Mouse (Mus musculus) liver, postnatal 0 days (tissue): ENCODE results near the gene Ptprj. TPM values are rescaled to one million over a fixed set of nuclear protein-coding genes. Genes with fewer than 3 reads are reported as not detected.

Experiments
- ATAC-seq: fragments of 200-750 bp; cut with Nextera tagmentation; 2 replicates; pipeline ENCODE4 v1.8.0; 2017; ENCODE audit warnings: mild to moderate bottlenecking, moderate library complexity
- DNase-seq: peaks from one replicate; pipeline ENCODE4 v3.0.0-alpha.2; 2016
- H3K27ac ChIP-seq: fragments of 300-500 bp; sonication (generic); 2 replicates; pipeline ENCODE4 v1.5.1; 2014; ENCODE audit warnings: antibody characterized with exemption, moderate library complexity, mild to moderate bottlenecking, low read depth
- H3K27me3 ChIP-seq: fragments of 300-500 bp; sonication (generic); 2 replicates; pipeline ENCODE4 v1.6.1; 2014; ENCODE audit warnings: low read length, control low read depth, mixed read lengths; ENCODE audit not compliant: insufficient read depth
- H3K36me3 ChIP-seq: fragments of 300-500 bp; sonication (generic); replicated peaks from 2 replicates; pipeline ENCODE4 v1.6.1; 2014; ENCODE audit warnings: mild to moderate bottlenecking, control low read depth, low read length, moderate library complexity, mixed read lengths; ENCODE audit not compliant: insufficient read depth
- H3K4me1 ChIP-seq: fragments of 300-500 bp; sonication (generic); 2 replicates; pipeline ENCODE4 v1.6.1; 2014; ENCODE audit warnings: antibody characterized with exemption, mild to moderate bottlenecking, control low read depth; ENCODE audit not compliant: insufficient read depth
- H3K4me2 ChIP-seq: fragments of 300-500 bp; sonication (generic); 2 replicates; pipeline ENCODE4 v1.6.1; 2014; ENCODE audit warnings: low read depth, mild to moderate bottlenecking, low read length, moderate library complexity, mixed read lengths
- H3K4me3 ChIP-seq: fragments of 300-500 bp; sonication (generic); 2 replicates; pipeline ENCODE4 v1.5.1; 2014; ENCODE audit warnings: low read depth, low read length
- H3K9ac ChIP-seq: fragments of 300-500 bp; sonication (generic); replicated peaks from 2 replicates; pipeline ENCODE4 v1.6.1; 2014; ENCODE audit warnings: mild to moderate bottlenecking, moderate library complexity
- H3K9me3 ChIP-seq: fragments of 300-500 bp; sonication (generic); 2 replicates; pipeline ENCODE4 v1.6.1; 2016; ENCODE audit warnings: mild to moderate bottlenecking, control low read depth, low read length, mixed read lengths
- CTCF ChIP-seq: sonication (generic); IDR thresholded peaks from 2 replicates; pipeline ENCODE4 v1.5.1; 2016; ENCODE audit warnings: antibody characterized with exemption, low read depth
- EP300 ChIP-seq: IDR thresholded peaks from 2 replicates; pipeline ENCODE4 v1.6.1; 2016; ENCODE audit warnings: antibody characterized with exemption, low read depth, mild to moderate bottlenecking
- WGBS: fragments of 180-500 bp; shearing (Covaris S2); extraction: QIAGEN DNeasy Blood & Tissue Kit; methylation state at CpG from one replicate; pipeline ENCODE4 v1.1.7; 2014; ENCODE audit not compliant: insufficient replicate concordance; 5-methylcytosine and 5-hydroxymethylcytosine counted together
- polyA plus RNA-seq: library from polyadenylated mRNA; unstranded; fragments of >200 nt; fragmentation: Nextera tagmentation; extraction: Ambion mirVana; gene quantifications from 2 replicates; pipeline ENCODE4 v1.2.1, GENCODE M21; 2015

Gene Ptprj
- polyA plus RNA-seq, 1 experiment from 2014 or later = 2.8 TPM

GRCm38 (mm10) chr2:90489839-90490238 lies 90.6 kb downstream of the Ptprj start:
- Histone ChIP-seq H3K27me3 (no peaks in the 10 kb centered on the region), H3K4me1 (peaks cover 51% of the 10 kb centered on the region), H3K36me3 (no peaks in the 10 kb centered on the region), H3K4me2 (0 out of 2 replicates have a peak overlapping the region, but pooled peaks have one; percentile 23), H3K27ac (peak overlapping the region; percentile 4; the same call in 1 of the 2 replicates), H3K4me3 (no peak overlapping the region), H3K9ac (no peak overlapping the region), H3K9me3 (no peaks in the 10 kb centered on the region)
- ATAC-seq (no peak), DNase-seq (no peak)
- WGBS = 70% methylated on average over 4 of the region's 4 CpGs
- no peak for TF ChIP-seq CTCF
- no peak for TF ChIP-seq EP300

- no peak overlapping the region for H3K4me3 ChIP-seq
- 71% methylated on average over 8 of the region's 8 CpGs for WGBS
- peak overlapping the region; percentile 40; the same call in 1 of the 2 replicates for H3K4me2 ChIP-seq
- H3K4me1 ChIP-seq = peaks cover 46% of the 10 kb centered on the region
- no peak for DNase-seq
- no peaks in the 10 kb centered on the region for H3K9me3 ChIP-seq
- TF ChIP-seq CTCF = no peak
- no peak for TF ChIP-seq EP300
- no peaks in the 10 kb centered on the region for H3K36me3 ChIP-seq
- peak overlapping the region; percentile 69 for H3K27ac ChIP-seq
- peak; percentile 44 for ATAC-seq
- no peaks in the 10 kb centered on the region for H3K27me3 ChIP-seq
- H3K9ac ChIP-seq = no peak overlapping the region
These were observed 91.5 kb downstream of the Ptprj start for GRCm38 (mm10) chr2:90488690-90489590.

DNA sequence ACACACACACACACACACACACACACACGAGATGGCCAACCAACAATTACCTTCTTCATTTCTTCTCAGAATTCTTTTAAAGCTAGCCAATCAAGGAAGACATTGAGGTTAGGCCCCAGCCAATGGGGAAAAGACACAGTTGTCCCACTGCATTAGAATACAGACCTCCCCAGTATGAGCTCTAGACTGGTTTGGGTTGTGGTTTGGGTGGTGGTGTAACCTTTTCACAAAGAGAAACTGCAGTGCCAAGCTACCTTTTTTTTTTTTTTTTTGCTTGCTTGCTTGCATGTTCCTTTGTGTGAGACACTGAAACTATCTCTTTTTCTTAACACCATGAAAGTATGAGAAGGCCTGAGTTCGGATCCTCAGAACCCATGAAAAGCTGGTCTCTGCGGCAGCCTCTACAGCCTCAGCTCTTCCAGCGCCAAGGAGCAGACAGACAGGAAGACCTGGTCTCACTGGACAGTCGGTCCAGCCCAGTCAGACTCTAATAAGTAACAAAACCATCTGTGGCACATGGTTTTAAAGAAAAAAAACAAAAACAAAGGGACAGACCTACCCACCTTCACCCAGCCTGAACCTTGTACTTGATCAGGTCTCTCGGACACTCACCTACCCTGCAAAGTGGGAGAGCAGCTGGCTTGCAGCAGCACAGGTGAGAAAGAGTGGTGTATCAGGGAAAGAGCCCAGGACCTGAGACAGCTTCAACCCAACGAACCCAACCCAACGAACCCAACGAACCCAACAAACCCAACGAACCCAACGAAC lies 92.8 kb downstream of the Ptprj start:
- no peak overlapping the region for H3K9ac ChIP-seq
- ATAC-seq = no peak
- H3K4me1 ChIP-seq = peaks cover 45% of the 10 kb centered on the region
- H3K27ac ChIP-seq = peak overlapping the region; percentile 69
- H3K9me3 ChIP-seq = no peaks in the 10 kb centered on the region
- no peaks in the 10 kb centered on the region for H3K27me3 ChIP-seq
- no peak overlapping the region for H3K4me3 ChIP-seq
- H3K36me3 ChIP-seq = no peaks in the 10 kb centered on the region
- 84% methylated on average over 11 of the region's 11 CpGs for WGBS
- no peak overlapping the region for H3K4me2 ChIP-seq
- no peak for DNase-seq
- TF ChIP-seq CTCF (no peak), EP300 (no peak)

DNA sequence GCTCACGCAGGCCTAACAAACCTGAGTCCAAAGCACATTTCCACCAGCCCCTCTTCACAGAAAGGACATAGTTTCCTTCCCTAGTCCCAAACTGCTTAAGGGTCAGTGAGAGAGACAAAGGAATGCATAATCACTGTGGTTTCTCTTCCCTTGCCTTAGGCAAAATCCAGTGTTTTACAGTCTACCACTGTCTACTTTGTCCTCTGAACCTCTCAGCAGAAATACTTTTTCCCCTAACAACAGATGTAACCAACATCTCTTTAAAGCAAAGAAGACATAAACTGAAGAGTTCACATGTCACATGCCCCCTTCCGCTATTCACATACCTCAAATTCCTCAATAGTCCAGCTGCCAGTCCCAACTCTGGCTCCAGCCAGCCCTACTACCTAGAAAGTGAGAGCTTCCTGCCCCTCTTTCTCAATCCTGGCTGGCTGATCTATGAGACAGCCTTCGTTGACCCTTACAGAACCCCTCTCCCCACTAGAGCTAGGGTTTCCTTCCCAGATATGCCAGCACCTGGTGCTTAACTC lies 94.2 kb downstream of the Ptprj start:
- WGBS = 67% methylated on average over 3 of the region's 3 CpGs
- no peaks in the 10 kb centered on the region for H3K36me3 ChIP-seq
- no peak overlapping the region for H3K4me3 ChIP-seq
- no peaks in the 10 kb centered on the region for H3K9me3 ChIP-seq
- ATAC-seq = no peak
- DNase-seq = no peak
- no peaks in the 10 kb centered on the region for H3K27me3 ChIP-seq
- H3K4me2 ChIP-seq = no peak overlapping the region
- no peak overlapping the region for H3K9ac ChIP-seq
- H3K27ac ChIP-seq = no peak overlapping the region
- no peak for TF ChIP-seq CTCF
- TF ChIP-seq EP300 = no peak
- peaks cover 45% of the 10 kb centered on the region for H3K4me1 ChIP-seq

DNA sequence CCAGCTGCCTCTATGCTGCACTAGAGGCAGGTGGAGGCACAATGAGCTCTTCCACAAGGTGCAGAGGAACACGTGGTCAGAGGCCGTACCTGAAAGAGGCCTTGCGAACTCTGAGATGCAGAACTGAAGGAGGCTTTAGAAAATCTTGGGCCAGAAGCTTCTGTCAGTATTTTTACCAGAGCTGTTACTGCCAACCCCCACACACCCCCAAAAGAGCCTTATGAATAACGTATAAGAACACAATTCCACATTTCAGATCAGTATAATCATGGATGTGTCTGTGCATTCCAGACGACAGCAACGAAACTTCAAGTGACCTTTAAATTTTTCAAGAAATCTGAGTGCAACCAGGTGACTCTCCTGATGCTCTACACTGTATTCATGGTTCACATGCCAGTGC lies 98.9 kb downstream of the Ptprj start:
- Histone ChIP-seq H3K9me3 (no peaks in the 10 kb centered on the region), H3K4me3 (no peak overlapping the region), H3K36me3 (no peaks in the 10 kb centered on the region), H3K4me2 (no peak overlapping the region), H3K27ac (no peak overlapping the region), H3K27me3 (no peaks in the 10 kb centered on the region), H3K9ac (no peak overlapping the region), H3K4me1 (peaks cover 16% of the 10 kb centered on the region)
- no peak for TF ChIP-seq EP300
- no peak for TF ChIP-seq CTCF
- ATAC-seq = no peak
- DNase-seq = no peak
- 84% methylated on average over 6 of the region's 6 CpGs for WGBS

- no peak for DNase-seq
- 79% methylated on average over 13 of the region's 13 CpGs for WGBS
- TF ChIP-seq CTCF = no peak
- no peak for TF ChIP-seq EP300
- H3K4me2 ChIP-seq = no peak overlapping the region
- H3K36me3 ChIP-seq = no peaks in the 10 kb centered on the region
- H3K27me3 ChIP-seq = no peaks in the 10 kb centered on the region
- H3K9me3 ChIP-seq = no peaks in the 10 kb centered on the region
- no peak overlapping the region for H3K27ac ChIP-seq
- H3K9ac ChIP-seq = no peak overlapping the region
- H3K4me3 ChIP-seq = no peak overlapping the region
- ATAC-seq = no peak
- peaks cover 15% of the 10 kb centered on the region for H3K4me1 ChIP-seq
These were observed 99.6 kb downstream of the Ptprj start for GRCm38 (mm10) chr2:90480747-90481308.
